Mouse (Mus musculus): ENCODE measurements at regions not wholly inside any gene's neighbourhood (a gene's known extent, or its start where the extent isn't known, plus 50 kb on each side); places are given as distances from the start of the nearest gene placed in this dataset.

DNA sequence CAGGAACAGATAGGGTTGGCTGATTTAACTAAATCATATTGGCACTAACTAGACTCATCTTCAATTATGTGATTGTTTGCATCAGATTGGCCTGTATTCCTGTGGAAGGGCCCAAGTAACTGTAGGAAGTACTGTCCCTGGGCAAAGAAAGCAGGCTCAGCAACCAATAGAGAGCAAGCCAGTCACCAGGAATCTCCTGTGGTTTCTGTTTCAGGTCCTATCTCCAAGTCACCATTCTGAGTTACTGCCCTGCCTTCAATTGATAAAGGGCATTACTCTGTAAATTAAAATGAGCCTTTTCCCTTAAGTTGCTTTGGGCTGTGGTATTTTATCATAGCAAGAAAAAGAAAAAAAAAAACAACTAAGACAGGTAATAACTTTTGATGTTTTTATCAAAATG, 219.0 kb downstream of the Il15 start:
- no peak for TF ChIP-seq CTCF (IDR thresholded peaks at IDR 0.05; ENCODE audit: low read depth)
- no peak for TF ChIP-seq EP300 (IDR thresholded peaks at IDR 0.05; ENCODE audit: low read depth)
